Mouse (Mus musculus): Measurements from ENCODE around the gene Baz1b.

DNA sequence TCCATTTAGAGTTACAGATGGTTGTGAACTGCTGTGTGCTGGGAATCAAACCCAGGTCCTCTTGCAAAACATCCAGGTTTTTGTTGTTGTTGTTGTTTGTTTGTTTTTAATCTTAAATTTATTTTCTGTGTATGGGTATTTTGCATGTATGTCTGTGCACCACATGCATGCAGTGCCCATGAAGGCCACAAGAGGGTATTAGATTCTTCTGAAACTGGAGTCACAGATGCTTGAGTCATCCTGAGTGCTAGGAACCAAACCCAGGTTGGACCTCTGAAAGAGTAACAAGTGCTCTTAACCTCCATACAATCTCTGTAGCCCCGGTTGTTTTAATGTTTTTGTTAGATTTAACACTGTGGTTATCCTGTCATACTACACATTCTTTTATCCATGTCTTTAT lies 21.1 kb downstream of the Baz1b start:
- TF ChIP-seq POLR2A (IDR thresholded peaks at IDR 0.05; ENCODE audit: borderline replicate concordance, control insufficient read depth, low read depth, low read length) (no peak), CTCF (IDR thresholded peaks at IDR 0.05; ENCODE audit: control insufficient read depth, insufficient read depth, low read length) (no peak)
